Mouse (Mus musculus) liver, embryonic 12.5 days (tissue): ENCODE measurements around the gene Phc3. TPM values are rescaled to one million over a fixed set of nuclear protein-coding genes. Genes with fewer than 3 reads are reported as not detected.

Experiments used
- ATAC-seq: fragments of 200-750 bp; cut with Nextera tagmentation; 2 replicates; pipeline ENCODE4 v1.8.0; 2017; ENCODE audit warnings: moderate number of reproducible peaks, mild to moderate bottlenecking, moderate library complexity
- H3K27ac ChIP-seq: fragments of 300-500 bp; sonication (generic); 2 replicates; pipeline ENCODE4 v1.5.1; 2016; ENCODE audit warnings: mild to moderate bottlenecking
- H3K27me3 ChIP-seq: fragments of 300-500 bp; sonication (generic); replicated peaks from 2 replicates; pipeline ENCODE4 v1.6.1; 2016; ENCODE audit warnings: mild to moderate bottlenecking, moderate library complexity
- H3K36me3 ChIP-seq: fragments of 300-500 bp; sonication (generic); 2 replicates; pipeline ENCODE4 v1.6.1; 2016; ENCODE audit warnings: mild to moderate bottlenecking, moderate library complexity
- H3K4me1 ChIP-seq: fragments of 300-500 bp; sonication (generic); 2 replicates; pipeline ENCODE4 v1.6.1; 2016
- H3K4me2 ChIP-seq: fragments of 300-500 bp; sonication (generic); 2 replicates; pipeline ENCODE4 v1.6.1; 2016; ENCODE audit warnings: mild to moderate bottlenecking, moderate library complexity
- H3K4me3 ChIP-seq: fragments of 300-500 bp; sonication (generic); 2 replicates; pipeline ENCODE4 v1.5.1; 2016; ENCODE audit warnings: mild to moderate bottlenecking, moderate library complexity
- H3K9ac ChIP-seq: fragments of 300-500 bp; sonication (generic); 2 replicates; pipeline ENCODE4 v1.6.1; 2016; ENCODE audit warnings: mild to moderate bottlenecking, moderate library complexity
- H3K9me3 ChIP-seq: fragments of 300-500 bp; sonication (generic); replicated peaks from 2 replicates; pipeline ENCODE4 v1.6.1; 2016; ENCODE audit warnings: mild to moderate bottlenecking, moderate library complexity
- WGBS: fragments of 180-500 bp; shearing (Covaris S2); methylation state at CpG from one replicate; pipeline ENCODE4 v1.1.7; 2016; ENCODE audit not compliant: insufficient replicate concordance; 5-methylcytosine and 5-hydroxymethylcytosine counted together
- polyA plus RNA-seq: library from polyadenylated mRNA; unstranded; fragments of >200 nt; fragmentation: Nextera tagmentation; extraction: Ambion mirVana; gene quantifications from 2 replicates; pipeline ENCODE4 v1.2.1, GENCODE M21; 2016

The Phc3 gene
- polyA plus RNA-seq, 1 experiment from 2014 or later, result 2.8 TPM

DNA sequence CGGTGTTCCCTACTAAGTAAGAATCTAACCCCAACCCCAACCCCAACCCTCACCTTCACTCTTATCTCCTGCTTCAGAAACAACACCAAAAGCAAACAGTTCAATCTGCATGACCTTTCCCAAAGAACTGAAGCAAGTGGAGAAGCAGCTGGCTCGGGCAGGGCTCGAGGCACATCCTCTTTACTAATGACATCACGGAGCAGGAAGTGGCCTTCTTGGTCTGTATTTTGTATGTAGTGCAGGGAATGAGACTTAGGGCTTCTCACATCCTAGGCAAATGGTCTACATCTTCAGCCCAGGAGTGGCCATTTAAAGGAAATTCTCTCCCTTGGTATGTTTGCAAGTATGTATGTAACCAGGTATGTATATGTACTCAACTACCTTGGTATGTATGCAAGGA is 52.1 kb downstream of the Phc3 start:
- Histone ChIP-seq H3K9me3 (no peaks in the 10 kb centered on the region), H3K4me3 (no peak overlapping the region), H3K36me3 (peaks cover 59% of the 10 kb centered on the region), H3K27ac (no peak overlapping the region), H3K27me3 (no peaks in the 10 kb centered on the region), H3K4me1 (no peaks in the 10 kb centered on the region), H3K9ac (no peak overlapping the region), H3K4me2 (no peak overlapping the region)
- 67% methylated on average over 4 of the region's 4 CpGs for WGBS
- ATAC-seq, result no peak

DNA sequence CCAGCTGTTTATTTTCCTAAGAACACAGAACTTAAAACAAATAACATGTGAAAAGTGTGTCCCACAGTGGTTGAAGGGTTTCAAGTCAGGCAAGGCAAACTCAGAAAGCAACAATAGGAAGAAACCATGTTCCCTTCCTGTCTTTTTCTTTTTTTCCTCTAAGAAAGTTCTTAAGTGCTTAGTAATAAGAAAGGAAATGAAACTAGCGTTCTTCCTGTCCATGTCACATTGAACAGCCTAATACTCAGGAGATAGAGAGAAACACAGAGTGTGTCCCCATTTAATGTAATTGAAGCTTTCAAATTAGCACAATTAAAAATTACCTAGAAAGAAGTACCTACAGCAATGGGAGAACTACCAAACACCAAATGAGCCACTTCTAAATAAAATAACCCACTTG is 64.6 kb downstream of the Phc3 start:
- Histone ChIP-seq H3K27me3 (no peaks in the 10 kb centered on the region), H3K4me1 (no peaks in the 10 kb centered on the region), H3K27ac (no peak overlapping the region), H3K9ac (no peak overlapping the region), H3K4me2 (no peak overlapping the region), H3K36me3 (peaks cover 77% of the 10 kb centered on the region), H3K4me3 (no peak overlapping the region), H3K9me3 (no peaks in the 10 kb centered on the region)
- ATAC-seq, result no peak
- 65% methylated on average over 1 of the region's 1 CpGs for WGBS

DNA sequence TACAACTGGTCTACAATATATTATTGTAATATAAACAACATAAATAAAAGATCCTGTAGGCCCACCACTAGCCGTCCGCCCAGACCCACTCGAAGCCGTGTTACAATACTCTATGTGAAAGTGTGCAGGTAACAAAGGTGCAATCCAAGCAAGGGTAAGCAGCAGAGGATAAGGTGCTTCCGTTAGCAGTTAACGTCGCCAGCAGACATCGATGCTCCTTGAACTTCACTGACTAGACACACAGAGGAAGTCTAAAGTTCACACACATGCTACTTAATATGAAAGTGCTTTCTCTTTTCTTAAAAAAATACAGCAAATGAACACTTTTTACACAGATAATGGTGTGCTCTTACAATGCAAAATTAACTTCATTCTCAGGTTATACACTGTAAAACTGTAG is 69.8 kb downstream of the Phc3 start:
- no peak overlapping the region for H3K9ac ChIP-seq
- no peaks in the 10 kb centered on the region for H3K27me3 ChIP-seq
- peaks cover 63% of the 10 kb centered on the region for H3K36me3 ChIP-seq
- no peak overlapping the region for H3K27ac ChIP-seq
- no peak for ATAC-seq
- WGBS, result 90% methylated on average over 8 of the region's 8 CpGs
- no peaks in the 10 kb centered on the region for H3K4me1 ChIP-seq
- no peak overlapping the region for H3K4me3 ChIP-seq
- H3K9me3 ChIP-seq, result no peaks in the 10 kb centered on the region
- H3K4me2 ChIP-seq, result no peak overlapping the region

DNA sequence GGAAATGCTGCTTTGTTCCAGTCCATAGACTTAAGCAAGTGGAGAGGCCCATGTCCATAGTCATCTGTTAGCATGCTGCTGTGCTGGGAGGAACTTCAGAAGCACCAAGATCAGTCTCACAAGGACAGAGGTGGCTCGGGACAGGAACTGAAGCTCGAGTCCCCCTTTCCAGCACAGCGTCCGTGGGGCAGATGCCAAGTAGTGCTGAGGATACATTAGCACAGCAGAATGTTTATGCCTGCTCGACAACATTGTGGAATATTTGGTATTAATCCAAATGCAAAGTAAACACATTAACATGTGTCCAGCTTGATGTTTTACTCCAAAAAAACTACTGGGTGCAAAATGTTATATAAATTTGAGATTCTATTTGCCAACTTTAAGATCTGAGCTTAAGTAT is 72.5 kb downstream of the Phc3 start:
- 82% methylated on average over 5 of the region's 5 CpGs for WGBS
- ATAC-seq, result no peak

DNA sequence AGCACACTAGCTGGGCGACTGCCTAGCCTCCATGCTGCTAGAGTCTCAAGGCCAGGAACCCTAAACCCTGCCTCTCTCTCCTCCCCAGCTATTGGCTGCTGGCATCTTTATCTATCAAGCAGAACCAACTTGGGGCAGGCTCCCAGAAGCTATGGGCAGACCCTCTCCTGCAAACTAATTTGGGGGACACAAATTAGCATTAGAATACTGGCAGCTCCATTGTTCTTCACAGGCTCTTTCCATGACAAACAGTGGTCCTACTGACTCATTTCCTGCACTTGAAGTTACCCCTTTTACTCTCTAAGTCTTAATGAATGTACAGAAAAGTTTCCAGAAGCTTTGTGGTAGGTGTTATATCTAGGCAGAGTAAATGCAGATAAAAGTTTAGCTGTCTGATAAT is 80.2 kb downstream of the Phc3 start:
- 0 out of 2 replicates have a peak, but pooled peaks cover 2% of the 10 kb centered on the region for H3K9me3 ChIP-seq
- no peaks in the 10 kb centered on the region for H3K36me3 ChIP-seq
- H3K27ac ChIP-seq, result no peak overlapping the region
- H3K9ac ChIP-seq, result no peak overlapping the region
- no peaks in the 10 kb centered on the region; the same call in 1 of the 2 replicates for H3K27me3 ChIP-seq
- no peaks in the 10 kb centered on the region for H3K4me1 ChIP-seq
- H3K4me3 ChIP-seq, result no peak overlapping the region
- no peak for ATAC-seq
- WGBS, result 69% methylated on average over 1 of the region's 1 CpGs
- H3K4me2 ChIP-seq, result no peak overlapping the region

More for the DNA sequence above, 72.5 kb downstream of the Phc3 start:
- Histone ChIP-seq H3K4me3 (no peak overlapping the region), H3K4me1 (no peaks in the 10 kb centered on the region), H3K27ac (no peak overlapping the region), H3K36me3 (peaks cover 46% of the 10 kb centered on the region), H3K4me2 (no peak overlapping the region), H3K9ac (no peak overlapping the region), H3K9me3 (no peaks in the 10 kb centered on the region), H3K27me3 (no peaks in the 10 kb centered on the region)

DNA sequence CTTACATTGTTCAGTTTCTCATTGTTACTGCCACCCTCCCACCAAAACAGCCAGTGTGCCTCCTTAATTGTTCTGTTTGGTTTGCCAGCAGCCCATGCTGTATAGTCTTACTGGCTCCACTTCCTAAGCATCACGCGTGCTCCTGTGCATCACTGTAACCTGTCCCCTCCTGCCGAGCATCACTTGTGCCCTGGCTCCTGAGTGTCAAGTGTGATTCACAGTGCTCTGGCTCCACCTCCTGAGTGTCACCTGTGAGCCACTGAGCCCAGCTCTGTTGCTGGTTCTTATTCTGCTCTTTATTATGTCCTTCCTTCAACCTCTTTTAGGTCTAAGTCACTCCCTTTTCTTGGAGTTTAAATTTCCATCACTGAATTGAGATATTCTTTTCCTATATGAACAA is 81.8 kb downstream of the Phc3 start:
- Histone ChIP-seq H3K4me2 (no peak overlapping the region), H3K9me3 (0 out of 2 replicates have a peak, but pooled peaks cover 6% of the 10 kb centered on the region), H3K9ac (no peak overlapping the region), H3K36me3 (no peaks in the 10 kb centered on the region), H3K4me3 (no peak overlapping the region), H3K4me1 (no peaks in the 10 kb centered on the region), H3K27me3 (no peaks in the 10 kb centered on the region; the same call in 1 of the 2 replicates), H3K27ac (no peak overlapping the region)
- 89% methylated on average over 3 of the region's 3 CpGs for WGBS
- no peak for ATAC-seq

DNA sequence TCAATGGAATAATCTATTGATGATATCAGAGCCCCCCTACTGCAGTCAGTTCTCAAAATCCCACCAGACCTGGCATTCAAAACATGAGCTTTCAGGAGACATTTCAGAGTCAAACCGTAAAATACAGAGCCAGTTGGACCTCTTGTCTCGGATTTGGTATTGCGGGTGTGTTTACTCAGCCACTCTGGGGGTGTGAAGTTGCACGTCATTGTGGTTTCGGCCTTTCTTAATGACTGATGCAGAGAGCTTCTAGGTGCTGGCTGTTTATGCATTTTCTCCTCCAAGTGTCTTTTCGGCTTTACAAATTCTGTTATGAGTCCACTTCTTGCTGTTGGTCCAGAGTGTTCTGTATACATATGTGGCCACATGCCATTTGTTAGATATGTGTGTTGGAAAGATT is 92.5 kb downstream of the Phc3 start:
- H3K4me1 ChIP-seq, result no peaks in the 10 kb centered on the region
- no peak for ATAC-seq
- no peak overlapping the region for H3K4me2 ChIP-seq
- H3K4me3 ChIP-seq, result no peak overlapping the region
- H3K36me3 ChIP-seq, result no peaks in the 10 kb centered on the region
- no peaks in the 10 kb centered on the region for H3K9me3 ChIP-seq
- H3K27me3 ChIP-seq, result no peaks in the 10 kb centered on the region
- H3K9ac ChIP-seq, result no peak overlapping the region
- H3K27ac ChIP-seq, result no peak overlapping the region
- WGBS, result 66% methylated on average over 6 of the region's 6 CpGs

DNA sequence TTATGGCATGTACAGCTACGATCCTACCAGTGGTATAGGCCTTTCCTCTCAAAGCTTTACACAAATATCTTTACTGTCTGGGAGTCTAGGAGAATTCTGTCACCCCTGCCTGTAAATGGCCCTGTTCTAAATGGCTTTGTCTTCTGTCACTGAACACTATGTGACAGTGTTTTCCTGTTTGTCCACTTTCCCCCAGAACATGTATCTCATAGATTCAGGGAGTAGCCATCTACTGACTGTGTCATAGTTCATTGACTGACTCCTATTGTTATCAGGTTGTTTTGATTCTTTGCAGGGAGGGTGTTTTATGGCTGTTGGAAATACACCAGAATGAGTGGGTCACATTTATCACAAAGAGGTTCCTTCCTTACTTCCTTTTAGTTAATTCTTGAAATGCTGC is 99.2 kb downstream of the Phc3 start:
- no peaks in the 10 kb centered on the region for H3K9me3 ChIP-seq
- no peaks in the 10 kb centered on the region for H3K36me3 ChIP-seq
- no peaks in the 10 kb centered on the region for H3K27me3 ChIP-seq
- no peak overlapping the region for H3K4me3 ChIP-seq
- ATAC-seq, result no peak
- no peaks in the 10 kb centered on the region for H3K4me1 ChIP-seq
- H3K9ac ChIP-seq, result no peak overlapping the region
- WGBS, result 69% methylated on average over 1 of the region's 1 CpGs
- H3K27ac ChIP-seq, result no peak overlapping the region
- H3K4me2 ChIP-seq, result no peak overlapping the region

DNA sequence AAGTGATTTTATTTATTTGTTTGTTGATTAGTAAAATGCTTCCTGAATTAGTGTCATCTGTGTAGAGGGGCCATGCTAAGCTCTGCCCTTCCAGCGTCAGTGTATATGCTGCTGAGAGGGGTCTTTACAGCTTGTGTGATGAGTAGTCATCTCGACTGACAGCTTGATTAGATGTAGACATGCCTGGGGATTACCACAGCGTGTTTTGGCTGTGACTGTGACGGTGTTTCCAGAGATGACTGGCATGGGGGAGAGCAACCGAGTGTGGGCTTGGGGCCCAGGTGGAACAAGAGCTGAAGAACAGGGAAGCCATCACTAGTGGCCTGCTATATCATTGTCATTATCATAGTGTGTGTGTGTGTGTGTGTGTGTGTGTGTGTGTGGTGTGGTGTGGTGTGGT is 100.6 kb downstream of the Phc3 start:
- no peak overlapping the region for H3K27ac ChIP-seq
- no peak overlapping the region for H3K4me3 ChIP-seq
- H3K9ac ChIP-seq, result no peak overlapping the region
- no peaks in the 10 kb centered on the region for H3K9me3 ChIP-seq
- ATAC-seq, result no peak
- no peak overlapping the region for H3K4me2 ChIP-seq
- no peaks in the 10 kb centered on the region for H3K27me3 ChIP-seq
- H3K36me3 ChIP-seq, result no peaks in the 10 kb centered on the region
- H3K4me1 ChIP-seq, result no peaks in the 10 kb centered on the region
- WGBS, result 54% methylated on average over 5 of the region's 5 CpGs

DNA sequence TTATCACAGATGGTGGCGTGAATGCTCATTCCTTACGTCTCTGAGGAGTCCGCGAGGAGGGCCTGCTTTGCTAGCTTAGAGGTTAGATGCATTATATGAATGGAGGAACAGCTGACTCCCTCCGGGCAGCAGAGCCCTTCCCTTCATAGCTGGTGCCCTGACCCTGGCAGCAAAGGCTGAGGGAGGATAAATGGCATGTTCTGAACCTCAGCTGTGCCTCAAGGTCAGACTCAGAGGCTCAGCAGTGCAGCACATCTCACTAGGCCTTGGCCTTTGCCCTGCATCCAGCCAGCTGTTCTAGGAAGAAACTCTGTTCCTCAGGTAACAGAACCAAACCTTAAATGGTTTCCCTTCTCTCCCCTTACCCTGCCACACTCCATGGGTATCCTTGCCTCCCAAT is 101.0 kb downstream of the Phc3 start:
- Histone ChIP-seq H3K4me1 (no peaks in the 10 kb centered on the region), H3K36me3 (no peaks in the 10 kb centered on the region), H3K9me3 (no peaks in the 10 kb centered on the region), H3K9ac (no peak overlapping the region), H3K27ac (no peak overlapping the region), H3K4me3 (no peak overlapping the region), H3K27me3 (no peaks in the 10 kb centered on the region), H3K4me2 (no peak overlapping the region)
- ATAC-seq, result no peak
- 72% methylated on average over 5 of the region's 5 CpGs for WGBS

DNA sequence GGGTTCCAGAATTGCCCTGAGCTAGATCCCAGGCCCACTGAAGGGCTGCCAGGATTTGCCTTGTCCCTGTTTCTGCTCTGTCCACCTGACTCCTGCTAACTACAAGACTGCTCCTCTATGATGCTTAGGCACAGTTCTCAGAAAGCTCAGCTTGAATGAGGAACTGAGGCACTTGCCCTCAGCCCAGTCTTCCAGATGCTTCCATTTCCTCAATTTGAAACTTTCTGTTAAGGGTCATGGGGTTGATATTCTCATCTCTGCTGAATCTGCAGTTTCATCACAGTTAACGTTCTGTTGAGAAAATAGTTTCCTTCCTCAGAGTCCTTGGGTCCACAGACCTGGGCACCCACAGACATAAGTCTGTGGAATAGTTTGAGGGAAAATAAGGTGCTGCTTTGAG is 104.6 kb downstream of the Phc3 start:
- H3K4me3 ChIP-seq, result no peak overlapping the region
- no peak for ATAC-seq
- no peaks in the 10 kb centered on the region for H3K4me1 ChIP-seq
- H3K27ac ChIP-seq, result no peak overlapping the region
- 11% methylated on average over 1 of the region's 1 CpGs for WGBS
- no peaks in the 10 kb centered on the region for H3K27me3 ChIP-seq
- no peak overlapping the region for H3K4me2 ChIP-seq
- no peaks in the 10 kb centered on the region for H3K36me3 ChIP-seq
- H3K9me3 ChIP-seq, result no peaks in the 10 kb centered on the region
- no peak overlapping the region for H3K9ac ChIP-seq

DNA sequence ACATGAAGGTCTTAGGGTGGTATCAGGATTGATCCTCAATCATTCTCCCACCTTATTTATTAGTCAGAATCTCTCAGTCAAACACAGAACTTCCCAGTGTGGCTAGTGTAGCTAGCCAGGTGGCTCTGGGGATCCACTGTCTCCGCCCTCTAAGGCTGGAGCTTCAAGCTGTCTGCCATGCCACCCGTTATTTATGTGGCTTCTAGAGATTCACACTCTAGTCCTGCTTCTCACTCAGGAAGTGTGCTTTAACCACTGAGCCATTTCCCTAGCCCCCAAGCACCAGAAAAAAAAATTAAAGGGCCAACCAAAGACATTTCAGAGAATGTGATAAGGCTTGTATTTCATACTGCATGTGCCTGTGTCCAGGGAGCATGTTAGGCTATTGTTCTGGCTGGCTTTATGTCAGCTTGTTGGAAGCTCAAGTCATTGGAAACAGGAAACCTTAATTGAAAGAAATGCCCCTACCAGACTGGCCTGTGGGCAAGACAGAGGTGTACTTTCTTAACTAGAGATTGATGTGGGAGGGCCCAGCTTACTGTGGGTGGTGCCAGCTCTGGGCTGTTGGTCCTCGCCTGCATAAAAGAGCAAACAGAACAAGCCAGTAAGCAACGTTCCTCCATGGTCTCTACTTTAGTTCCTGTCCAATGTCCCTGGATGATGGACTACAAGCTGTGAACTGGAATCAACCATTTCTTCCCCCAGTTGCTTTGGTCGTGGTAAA is 105.3 kb downstream of the Phc3 start:
- Histone ChIP-seq H3K36me3 (no peaks in the 10 kb centered on the region), H3K27me3 (no peaks in the 10 kb centered on the region), H3K9ac (no peak overlapping the region), H3K4me2 (no peak overlapping the region), H3K9me3 (no peaks in the 10 kb centered on the region), H3K4me3 (no peak overlapping the region), H3K4me1 (no peaks in the 10 kb centered on the region), H3K27ac (no peak overlapping the region)
- no peak for ATAC-seq
- 40% methylated on average over 5 of the region's 5 CpGs for WGBS

DNA sequence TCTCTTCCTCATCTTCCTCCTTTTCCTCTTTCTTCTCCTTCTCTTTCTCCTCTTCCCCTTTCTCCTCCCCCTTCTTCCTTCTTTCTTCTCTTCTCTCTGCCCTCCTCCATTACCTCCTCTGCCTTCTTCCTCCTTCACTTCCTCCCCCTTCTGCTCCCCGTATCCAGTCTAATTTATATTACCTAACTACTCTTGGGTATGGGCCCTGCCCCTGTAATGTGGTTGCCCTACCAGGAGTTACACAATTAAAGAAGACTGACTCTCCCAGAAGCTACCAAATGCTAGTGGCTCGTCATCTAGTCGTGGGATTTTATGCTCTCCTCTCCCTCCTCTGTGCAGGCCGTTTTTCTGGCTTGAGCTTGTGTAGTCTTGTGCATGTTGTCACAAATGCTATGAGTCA is 108.5 kb downstream of the Phc3 start:
- H3K27ac ChIP-seq, result no peak overlapping the region
- no peak overlapping the region for H3K4me2 ChIP-seq
- WGBS, result 47% methylated on average over 4 of the region's 4 CpGs
- H3K36me3 ChIP-seq, result no peaks in the 10 kb centered on the region
- H3K4me1 ChIP-seq, result peaks cover 7% of the 10 kb centered on the region; the same call in 1 of the 2 replicates
- no peak for ATAC-seq
- H3K9me3 ChIP-seq, result no peaks in the 10 kb centered on the region
- peaks cover 13% of the 10 kb centered on the region for H3K27me3 ChIP-seq
- no peak overlapping the region for H3K9ac ChIP-seq
- no peak overlapping the region for H3K4me3 ChIP-seq
